Mouse (Mus musculus) heart, embryonic 15.5 days (tissue): ENCODE results near the gene Lsamp. TPM values are rescaled to one million over a fixed set of nuclear protein-coding genes. Genes with fewer than 3 reads are reported as not detected.

ENCODE experiments used
- ATAC-seq: fragments of 200-750 bp; cut with Nextera tagmentation; replicated peaks from 2 replicates; pipeline ENCODE4 v1.8.0; 2017; ENCODE audit warnings: low read depth, moderate TSS enrichment; ENCODE audit not compliant: insufficient number of reproducible peaks, insufficient read depth, low FRiP score
- H3K27ac ChIP-seq: fragments of 300-500 bp; sonication (generic); 2 replicates; pipeline ENCODE4 v1.5.1; 2015; ENCODE audit warnings: mild to moderate bottlenecking, inconsistent platforms
- H3K27me3 ChIP-seq: fragments of 300-500 bp; sonication (generic); 2 replicates; pipeline ENCODE4 v1.6.1; 2015; ENCODE audit warnings: inconsistent platforms
- H3K36me3 ChIP-seq: fragments of 300-500 bp; sonication (generic); 2 replicates; pipeline ENCODE4 v1.6.1; 2015; ENCODE audit warnings: mild to moderate bottlenecking, inconsistent platforms
- H3K4me1 ChIP-seq: fragments of 300-500 bp; sonication (generic); replicated peaks from 2 replicates; pipeline ENCODE4 v1.6.1; 2015; ENCODE audit warnings: inconsistent platforms
- H3K4me2 ChIP-seq: fragments of 300-500 bp; sonication (generic); 2 replicates; pipeline ENCODE4 v1.6.1; 2015; ENCODE audit warnings: inconsistent platforms, mild to moderate bottlenecking, moderate library complexity
- H3K4me3 ChIP-seq: fragments of 300-500 bp; sonication (generic); 2 replicates; pipeline ENCODE4 v1.5.1; 2015; ENCODE audit warnings: mild to moderate bottlenecking, inconsistent platforms
- H3K9ac ChIP-seq: fragments of 300-500 bp; sonication (generic); 2 replicates; pipeline ENCODE4 v1.6.1; 2015; ENCODE audit warnings: mild to moderate bottlenecking, inconsistent platforms
- H3K9me3 ChIP-seq: fragments of 300-500 bp; sonication (generic); replicated peaks from 2 replicates; pipeline ENCODE4 v1.6.1; 2016; ENCODE audit warnings: inconsistent platforms
- WGBS: fragments of 180-500 bp; shearing (Covaris S2); methylation state at CpG from one replicate; pipeline ENCODE4 v1.1.7; 2015; ENCODE audit warnings: mixed read lengths; 5-methylcytosine and 5-hydroxymethylcytosine counted together
- polyA plus RNA-seq: library from polyadenylated mRNA; unstranded; fragments of >200 nt; fragmentation: Nextera tagmentation; extraction: Ambion mirVana; gene quantifications from 2 replicates; pipeline ENCODE4 v1.2.1, GENCODE M21; 2015

Lsamp gene
- polyA plus RNA-seq, 1 experiment from 2014 or later: 1.7 TPM

GRCm38 (mm10) chr16:40290132-40290531 is 306.0 kb downstream of the Lsamp start:
- 69% methylated on average over 4 of the region's 4 CpGs for WGBS

GRCm38 (mm10) chr16:40294296-40294882 is 310.2 kb downstream of the Lsamp start:
- ATAC-seq: no peak
- Histone ChIP-seq H3K4me2 (no peak overlapping the region), H3K36me3 (no peaks in the 10 kb centered on the region), H3K9me3 (no peaks in the 10 kb centered on the region), H3K27me3 (no peaks in the 10 kb centered on the region), H3K4me1 (no peaks in the 10 kb centered on the region), H3K27ac (no peak overlapping the region), H3K4me3 (no peak overlapping the region), H3K9ac (no peak overlapping the region)
- WGBS: 72% methylated on average over 4 of the region's 4 CpGs

More at GRCm38 (mm10) chr16:40290132-40290531, 306.0 kb downstream of the Lsamp start:
- Histone ChIP-seq H3K4me2 (no peak overlapping the region), H3K9ac (no peak overlapping the region), H3K27ac (no peak overlapping the region), H3K27me3 (no peaks in the 10 kb centered on the region), H3K4me1 (no peaks in the 10 kb centered on the region), H3K4me3 (no peak overlapping the region), H3K9me3 (no peaks in the 10 kb centered on the region), H3K36me3 (no peaks in the 10 kb centered on the region)
- no peak for ATAC-seq

GRCm38 (mm10) chr16:40295240-40295639 is 311.1 kb downstream of the Lsamp start:
- ATAC-seq: no peak
- Histone ChIP-seq H3K9me3 (no peaks in the 10 kb centered on the region), H3K27ac (no peak overlapping the region), H3K9ac (no peak overlapping the region), H3K27me3 (no peaks in the 10 kb centered on the region), H3K4me1 (no peaks in the 10 kb centered on the region), H3K36me3 (no peaks in the 10 kb centered on the region), H3K4me2 (no peak overlapping the region), H3K4me3 (no peak overlapping the region)
- WGBS: 81% methylated on average over 7 of the region's 7 CpGs

GRCm38 (mm10) chr16:40307666-40308065 is 323.5 kb downstream of the Lsamp start:
- no peaks in the 10 kb centered on the region for H3K36me3 ChIP-seq
- no peak overlapping the region for H3K4me2 ChIP-seq
- WGBS: 53% methylated on average over 2 of the region's 2 CpGs
- H3K27me3 ChIP-seq: no peaks in the 10 kb centered on the region
- no peak overlapping the region for H3K9ac ChIP-seq
- no peak overlapping the region for H3K27ac ChIP-seq
- no peak overlapping the region for H3K4me3 ChIP-seq
- no peaks in the 10 kb centered on the region for H3K9me3 ChIP-seq
- no peaks in the 10 kb centered on the region for H3K4me1 ChIP-seq
- no peak for ATAC-seq

- WGBS: 80% methylated on average over 2 of the region's 2 CpGs
- Histone ChIP-seq H3K4me2 (no peak overlapping the region), H3K27me3 (no peaks in the 10 kb centered on the region), H3K36me3 (no peaks in the 10 kb centered on the region), H3K9ac (no peak overlapping the region), H3K4me1 (no peaks in the 10 kb centered on the region), H3K9me3 (no peaks in the 10 kb centered on the region), H3K27ac (no peak overlapping the region), H3K4me3 (no peak overlapping the region)
- no peak for ATAC-seq
These were observed 332.0 kb downstream of the Lsamp start for GRCm38 (mm10) chr16:40316199-40316598.

- H3K4me3 ChIP-seq: no peak overlapping the region
- H3K4me1 ChIP-seq: no peaks in the 10 kb centered on the region
- no peaks in the 10 kb centered on the region for H3K36me3 ChIP-seq
- ATAC-seq: no peak
- 78% methylated on average over 3 of the region's 3 CpGs for WGBS
- no peaks in the 10 kb centered on the region for H3K27me3 ChIP-seq
- H3K4me2 ChIP-seq: no peak overlapping the region
- H3K27ac ChIP-seq: no peak overlapping the region
- H3K9me3 ChIP-seq: no peaks in the 10 kb centered on the region
- no peak overlapping the region for H3K9ac ChIP-seq
These were observed 340.6 kb downstream of the Lsamp start for GRCm38 (mm10) chr16:40324811-40325210.

- H3K27me3 ChIP-seq: no peaks in the 10 kb centered on the region
- no peak for ATAC-seq
- WGBS: 60% methylated on average over 7 of the region's 7 CpGs
- H3K36me3 ChIP-seq: no peaks in the 10 kb centered on the region
- H3K9me3 ChIP-seq: no peaks in the 10 kb centered on the region
- H3K4me1 ChIP-seq: no peaks in the 10 kb centered on the region
- H3K4me2 ChIP-seq: no peak overlapping the region
- no peak overlapping the region for H3K4me3 ChIP-seq
- no peak overlapping the region for H3K9ac ChIP-seq
- no peak overlapping the region for H3K27ac ChIP-seq
These were observed 344.2 kb downstream of the Lsamp start for GRCm38 (mm10) chr16:40328249-40328820.

- no peaks in the 10 kb centered on the region for H3K36me3 ChIP-seq
- ATAC-seq: no peak
- no peaks in the 10 kb centered on the region for H3K9me3 ChIP-seq
- no peak overlapping the region for H3K27ac ChIP-seq
- no peak overlapping the region for H3K4me2 ChIP-seq
- H3K4me1 ChIP-seq: no peaks in the 10 kb centered on the region
- WGBS: 78% methylated on average over 5 of the region's 5 CpGs
- no peak overlapping the region for H3K4me3 ChIP-seq
- H3K9ac ChIP-seq: no peak overlapping the region
- H3K27me3 ChIP-seq: no peaks in the 10 kb centered on the region
These were observed 385.5 kb downstream of the Lsamp start for GRCm38 (mm10) chr16:40369677-40370076.

GRCm38 (mm10) chr16:40371291-40371690 is 387.1 kb downstream of the Lsamp start:
- Histone ChIP-seq H3K36me3 (no peaks in the 10 kb centered on the region), H3K4me2 (no peak overlapping the region), H3K9ac (no peak overlapping the region), H3K9me3 (no peaks in the 10 kb centered on the region), H3K27ac (no peak overlapping the region), H3K4me3 (no peak overlapping the region), H3K27me3 (no peaks in the 10 kb centered on the region), H3K4me1 (no peaks in the 10 kb centered on the region)
- ATAC-seq: no peak
- WGBS: 83% methylated on average over 1 of the region's 1 CpGs

- 74% methylated on average over 4 of the region's 4 CpGs for WGBS
- H3K4me1 ChIP-seq: no peaks in the 10 kb centered on the region
- no peak for ATAC-seq
These were observed 391.2 kb downstream of the Lsamp start for GRCm38 (mm10) chr16:40375314-40375713.

GRCm38 (mm10) chr16:40377129-40377799 is 393.1 kb downstream of the Lsamp start:
- no peaks in the 10 kb centered on the region for H3K4me1 ChIP-seq
- H3K9me3 ChIP-seq: no peaks in the 10 kb centered on the region
- no peak overlapping the region for H3K4me3 ChIP-seq
- H3K36me3 ChIP-seq: no peaks in the 10 kb centered on the region
- H3K9ac ChIP-seq: no peak overlapping the region
- H3K4me2 ChIP-seq: no peak overlapping the region
- 73% methylated on average over 6 of the region's 6 CpGs for WGBS
- ATAC-seq: no peak
- no peak overlapping the region for H3K27ac ChIP-seq
- H3K27me3 ChIP-seq: no peaks in the 10 kb centered on the region

More at GRCm38 (mm10) chr16:40375314-40375713, 391.2 kb downstream of the Lsamp start:
- H3K4me2 ChIP-seq: no peak overlapping the region
- no peak overlapping the region for H3K27ac ChIP-seq
- no peaks in the 10 kb centered on the region for H3K36me3 ChIP-seq
- H3K9me3 ChIP-seq: no peaks in the 10 kb centered on the region
- no peak overlapping the region for H3K4me3 ChIP-seq
- no peaks in the 10 kb centered on the region for H3K27me3 ChIP-seq
- H3K9ac ChIP-seq: no peak overlapping the region

GRCm38 (mm10) chr16:40392106-40392505 is 407.9 kb downstream of the Lsamp start:
- no peak overlapping the region for H3K9ac ChIP-seq
- no peak overlapping the region for H3K4me2 ChIP-seq
- no peak overlapping the region for H3K27ac ChIP-seq
- no peaks in the 10 kb centered on the region for H3K4me1 ChIP-seq
- H3K4me3 ChIP-seq: no peak overlapping the region
- 74% methylated on average over 4 of the region's 4 CpGs for WGBS
- H3K36me3 ChIP-seq: no peaks in the 10 kb centered on the region
- no peaks in the 10 kb centered on the region for H3K9me3 ChIP-seq
- ATAC-seq: no peak
- no peaks in the 10 kb centered on the region for H3K27me3 ChIP-seq
